Mouse (Mus musculus) heart, adult 2 months (tissue): ENCODE results near the gene Calm5.

Experiments
- CTCF ChIP-seq: fragments of 200-600 bp; IDR thresholded peaks from 2 replicates; pipeline ENCODE4 v1.8.1; 2022; ENCODE audit warnings: antibody characterized with exemption, mild to moderate bottlenecking, moderate library complexity
- POLR2A ChIP-seq: fragments of 200-500 bp; IDR thresholded peaks from 2 replicates; pipeline ENCODE4 v1.6.1; 2011; ENCODE audit warnings: mild to moderate bottlenecking, low read depth, low read length, control low read depth; ENCODE audit not compliant: insufficient read depth

GRCm38 (mm10) chr13:3825726-3826125 is 28.2 kb upstream of the Calm5 start:
- TF ChIP-seq POLR2A (no peak), CTCF (no peak)
